Mouse (Mus musculus): Measurements from ENCODE around the gene Tmem116.

Tmem116 gene

DNA sequence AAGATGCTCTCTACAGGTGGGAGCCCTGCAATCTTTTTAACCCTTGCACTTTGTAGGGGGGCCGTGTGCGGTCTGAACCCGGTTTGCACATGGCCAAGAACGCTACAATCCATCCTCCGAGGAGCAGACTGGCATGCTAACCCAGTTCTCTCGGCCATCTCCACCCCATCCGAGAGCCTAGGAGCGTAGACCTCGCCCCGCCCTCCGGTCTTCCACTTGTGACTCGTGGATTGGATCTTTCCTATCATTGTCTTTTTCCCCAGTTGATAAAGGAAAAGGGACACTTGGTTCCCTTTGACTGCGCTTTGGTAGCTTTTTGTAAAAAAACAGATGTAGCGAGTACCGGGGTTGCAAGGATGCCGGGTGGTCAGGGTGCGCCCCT is at the start of gene Tmem116:
TSS of gene Tmem116 (plus strand) at position 250 of the 382 bp plus-strand sequence.
- DNase-seq (ENCODE audit: low read depth, low spot score): peak; percentile 35

GRCm38 (mm10) chr5:121407856-121408255 is 43.8 kb upstream of the Tmem116 start:
- DNase-seq (ENCODE audit: low read depth, low spot score): no peak

GRCm38 (mm10) chr5:121410975-121411374 is 40.7 kb upstream of the Tmem116 start:
- DNase-seq (ENCODE audit: low read depth, low spot score): no peak

- no peak for DNase-seq (ENCODE audit: low read depth, low spot score)
Observed at GRCm38 (mm10) chr5:121420721-121421120, 31.0 kb upstream of the Tmem116 start.

- DNase-seq (ENCODE audit: low read depth, low spot score): no peak
Observed at GRCm38 (mm10) chr5:121422787-121423186, 28.9 kb upstream of the Tmem116 start.

- DNase-seq (ENCODE audit: low read depth, low spot score): no peak
Observed at GRCm38 (mm10) chr5:121423297-121423696, 28.4 kb upstream of the Tmem116 start.

- DNase-seq (ENCODE audit: low read depth, low spot score): no peak
Observed at GRCm38 (mm10) chr5:121428954-121429353, 22.7 kb upstream of the Tmem116 start.

DNA sequence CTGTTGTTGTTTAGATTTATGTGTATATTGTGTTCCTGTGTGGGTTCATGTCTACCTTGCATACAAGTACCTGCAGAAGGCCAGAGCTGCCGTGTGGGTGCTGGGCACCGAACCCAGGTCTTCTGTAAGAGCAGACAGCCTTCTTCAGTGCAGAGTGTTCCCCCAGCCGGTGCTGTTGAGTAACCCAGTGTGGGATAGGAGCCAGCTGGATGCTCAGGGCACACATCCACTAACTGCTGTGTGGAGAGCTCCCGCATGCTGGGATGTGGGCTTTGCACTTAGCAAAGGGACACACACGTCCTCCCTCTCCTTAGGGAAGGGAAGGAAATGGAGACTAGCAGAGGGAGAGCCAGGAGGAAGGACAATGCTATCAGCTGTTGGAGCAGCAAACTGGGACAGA is 13.6 kb upstream of the Tmem116 start:
- DNase-seq (ENCODE audit: low read depth, low spot score): no peak

GRCm38 (mm10) chr5:121438756-121439155 is 12.9 kb upstream of the Tmem116 start:
- DNase-seq (ENCODE audit: low read depth, low spot score): no peak

- DNase-seq (ENCODE audit: low read depth, low spot score): peak; percentile 24
Observed at GRCm38 (mm10) chr5:121443548-121443947, 8.1 kb upstream of the Tmem116 start.

DNA sequence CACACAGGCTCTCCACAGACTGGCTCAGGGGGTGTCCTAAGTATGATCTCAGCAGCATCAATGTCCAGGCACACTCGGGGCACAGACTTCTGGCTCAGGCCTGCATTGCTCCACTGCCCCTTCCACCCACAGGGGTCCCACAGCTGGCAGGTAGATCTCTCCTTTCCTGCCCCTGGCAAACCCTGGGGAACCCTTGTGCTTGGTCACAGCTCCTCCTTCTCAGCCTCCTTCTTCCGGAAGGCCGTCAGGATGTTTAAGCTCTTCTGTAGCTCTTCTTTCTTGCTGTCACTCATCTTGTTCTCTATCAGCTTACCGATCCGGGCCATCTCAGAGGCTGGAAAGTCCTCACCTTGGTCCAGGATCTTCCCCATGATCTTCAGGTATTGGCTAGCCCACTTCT is 6.8 kb upstream of the Tmem116 start:
- DNase-seq (ENCODE audit: low read depth, low spot score): no peak

- no peak for DNase-seq (ENCODE audit: low read depth, low spot score)
Observed at GRCm38 (mm10) chr5:121448450-121448849, 3.2 kb upstream of the Tmem116 start.

- DNase-seq (ENCODE audit: low read depth, low spot score): peak; percentile 30
Observed at GRCm38 (mm10) chr5:121449976-121450375, 1.7 kb upstream of the Tmem116 start.

DNA sequence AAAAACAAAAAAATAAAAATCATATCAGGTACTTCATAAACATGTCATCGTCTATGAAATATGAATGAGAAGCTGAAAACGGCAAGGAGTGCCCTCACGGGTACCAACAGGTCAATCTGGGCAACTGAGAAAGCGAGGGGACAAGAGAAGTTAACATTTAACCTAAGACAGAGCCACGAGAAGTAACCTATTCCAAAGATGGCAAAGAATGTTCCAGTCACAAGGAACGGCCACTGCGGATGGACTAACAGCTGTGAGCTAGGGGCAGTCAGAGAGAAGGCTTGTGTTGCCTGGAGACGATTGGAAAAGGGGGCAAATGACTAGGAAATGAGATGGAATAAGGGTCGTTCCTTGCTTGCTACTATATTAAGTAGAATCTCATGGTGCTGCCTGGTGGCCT is 1.2 kb upstream of the Tmem116 start:
- DNase-seq (ENCODE audit: low read depth, low spot score): no peak

GRCm38 (mm10) chr5:121451203-121451602 is 490 bp upstream of the Tmem116 start:
- no peak for DNase-seq (ENCODE audit: low read depth, low spot score)

DNA sequence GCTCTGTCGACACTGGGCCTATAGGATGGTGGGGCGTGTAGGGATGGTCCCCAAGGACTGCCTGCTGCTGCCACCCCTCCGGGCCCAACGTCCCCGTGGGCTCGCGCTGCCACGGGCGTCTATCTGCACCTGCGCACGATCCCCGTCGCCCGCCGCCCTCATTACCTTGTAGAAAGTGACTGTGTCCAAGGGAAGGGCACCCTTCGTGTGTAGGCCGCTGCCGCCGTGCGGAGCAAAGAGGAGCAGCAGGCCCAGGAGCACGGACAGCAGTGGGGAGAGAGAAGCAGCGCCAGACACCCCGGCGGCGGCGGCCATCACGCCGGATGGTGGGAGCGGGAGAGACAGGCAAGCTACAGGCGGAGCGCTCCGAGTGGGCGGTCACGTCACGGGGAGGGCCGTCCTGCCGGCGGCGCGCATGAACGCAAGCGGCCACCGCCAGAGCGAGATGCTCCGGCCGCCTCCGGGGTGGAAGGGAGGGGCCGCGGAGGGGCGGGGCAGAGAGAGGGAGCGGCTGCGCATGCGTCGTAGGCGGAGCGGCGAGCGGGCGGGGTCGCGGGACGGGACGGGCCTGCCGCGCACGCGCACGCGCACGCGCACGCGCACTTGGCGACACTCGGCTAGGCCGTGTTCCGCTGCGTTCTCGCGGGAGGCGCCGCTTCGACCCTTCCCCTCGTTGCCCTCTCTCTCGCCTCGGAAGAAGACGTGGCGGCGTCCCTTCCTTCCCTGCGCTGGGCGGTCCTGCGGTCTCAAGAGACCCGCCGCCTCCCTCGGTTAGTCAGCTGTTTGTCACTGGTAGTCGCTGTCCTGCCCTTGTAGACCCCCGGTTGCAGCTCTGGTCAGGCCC is 555 bp downstream of the Tmem116 start, which contains the start of gene Erp29:
TSS of gene Erp29 (minus strand) at position 481 of the 844 bp plus-strand sequence.
- peak; percentile 93 for DNase-seq (ENCODE audit: low read depth, low spot score)

GRCm38 (mm10) chr5:121452906-121453305 is 1.2 kb downstream of the Tmem116 start:
- DNase-seq (ENCODE audit: low read depth, low spot score): no peak

DNA sequence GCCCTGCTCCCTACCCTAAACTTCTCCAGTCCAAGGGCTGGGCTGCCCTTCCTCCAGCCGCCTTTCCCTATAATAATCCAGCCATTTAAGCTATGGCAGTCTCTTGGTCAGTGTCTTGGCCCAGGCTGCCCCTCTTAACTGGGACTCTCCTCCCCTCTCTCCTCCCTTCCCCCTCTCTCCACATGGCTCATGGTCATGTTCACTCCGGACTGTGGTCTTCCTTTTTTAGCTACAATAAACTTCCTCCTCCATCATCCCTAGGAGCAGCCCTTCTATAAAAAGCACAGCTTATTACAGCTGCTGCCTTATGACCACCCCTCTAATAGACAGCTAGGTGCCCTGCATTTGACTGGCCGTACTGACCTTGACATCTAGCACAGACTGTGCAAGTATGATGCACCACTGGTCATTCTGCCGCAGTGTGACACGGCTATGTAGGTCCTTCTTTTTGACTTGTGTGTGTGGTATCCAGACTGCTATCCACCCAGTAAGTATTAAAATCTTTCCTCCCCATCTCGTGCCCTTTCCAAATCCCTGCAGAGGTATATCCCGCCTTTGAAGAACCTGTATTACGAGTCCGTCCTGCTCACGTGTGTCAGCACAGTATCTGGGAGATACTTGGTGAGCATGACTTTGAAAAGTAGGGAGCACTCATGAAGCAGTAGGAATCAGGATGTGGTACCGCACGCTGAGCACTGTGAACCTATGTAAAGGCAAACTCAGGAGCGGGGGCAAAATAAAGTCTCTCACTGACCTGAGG is 2.2 kb downstream of the Tmem116 start:
- DNase-seq (ENCODE audit: low read depth, low spot score): no peak

DNA sequence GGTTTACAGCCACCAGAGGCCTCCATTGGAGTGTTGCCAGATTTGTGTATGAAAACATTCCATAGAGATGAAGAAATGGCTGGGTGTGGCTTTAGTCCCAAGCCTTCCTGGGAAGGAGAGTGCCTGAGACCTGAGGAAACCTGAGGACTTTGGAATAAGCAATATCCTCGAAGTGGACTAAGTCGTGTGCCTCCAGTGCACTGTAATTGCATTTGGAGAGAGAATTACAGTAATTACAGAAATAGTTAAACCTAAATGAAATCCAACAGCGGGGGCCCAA is 2.8 kb downstream of the Tmem116 start:
- no peak for DNase-seq (ENCODE audit: low read depth, low spot score)

DNA sequence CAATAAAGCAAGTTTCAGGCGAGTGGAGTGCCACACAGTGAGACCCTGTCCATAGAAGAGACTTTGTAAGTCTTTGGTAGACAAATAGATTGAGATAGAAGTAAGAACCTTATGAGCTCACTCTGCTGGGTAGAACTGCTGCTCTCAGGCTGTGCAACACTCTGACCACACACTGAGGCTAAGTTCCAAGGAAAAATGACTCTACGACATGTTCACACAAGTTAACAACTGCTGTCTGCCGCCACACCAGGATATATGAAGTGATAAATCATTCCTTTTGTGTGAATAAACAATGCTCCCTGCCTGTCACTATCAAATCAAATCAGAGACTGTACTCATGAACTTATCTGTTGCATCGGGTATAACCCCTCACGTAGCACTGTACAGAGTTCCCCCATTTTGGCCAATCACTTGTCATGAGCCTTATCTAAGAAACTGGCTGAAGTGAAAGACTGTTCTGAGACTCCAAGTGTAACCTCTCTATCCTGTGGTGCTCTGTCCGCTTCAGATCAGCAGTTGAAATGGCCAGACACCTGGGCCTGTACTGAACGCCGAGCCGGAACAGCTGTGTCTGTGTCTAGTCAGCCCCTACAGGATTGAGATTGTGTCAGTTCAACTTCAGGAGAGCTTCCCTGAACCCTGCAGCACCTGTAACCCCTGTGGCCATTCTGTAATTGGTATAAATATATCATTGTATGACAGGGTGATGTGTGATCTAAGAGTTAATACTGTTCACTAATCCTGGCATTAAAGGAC is 4.0 kb downstream of the Tmem116 start:
- DNase-seq (ENCODE audit: low read depth, low spot score): no peak

GRCm38 (mm10) chr5:121461339-121462170 is 9.9 kb downstream of the Tmem116 start:
- no peak for DNase-seq (ENCODE audit: low read depth, low spot score)

GRCm38 (mm10) chr5:121462171-121462502 is 10.4 kb downstream of the Tmem116 start:
- no peak for DNase-seq (ENCODE audit: low read depth, low spot score)
